12 mouse cellular contexts compared by ENCODE assay signal in the genomic region with DNA sequence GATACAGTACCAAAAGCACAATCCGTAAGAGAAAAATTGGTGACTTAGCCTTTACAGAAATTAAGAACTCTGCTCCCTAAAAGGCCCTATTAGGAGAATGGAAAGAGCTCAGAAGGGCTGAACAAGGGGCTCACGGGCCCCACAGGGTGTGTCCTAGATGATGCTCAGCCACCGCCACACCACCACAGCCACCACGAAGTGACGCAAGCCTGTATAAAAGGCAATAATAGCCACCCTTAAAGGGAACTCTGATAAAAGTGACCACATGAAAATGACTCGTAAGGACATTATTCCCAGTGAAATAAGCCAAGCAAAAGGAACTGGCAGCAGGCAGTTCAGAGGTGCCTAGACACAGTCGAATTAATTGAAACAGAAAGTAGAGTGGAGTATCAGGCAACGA.
"Had no signal": no experiment of that assay in that cellular context is flagged by ENCODE, and none has a peak within 500 bp of the region (broad histone marks: within the 10 kb centered on the region; RNA-seq: fewer than 3 reads in every experiment).

No protein-coding gene starts in this region.

- H3K36me3 ChIP-seq: kidney, embryonic 15.5 days; limb, embryonic 15.5 days; liver, embryonic 12.5 days; midbrain, embryonic 13.5 days; stomach, embryonic 15.5 days had no signal

- H3K27ac ChIP-seq: kidney, embryonic 15.5 days; limb, embryonic 15.5 days; liver, embryonic 12.5 days; macrophage; midbrain, embryonic 13.5 days; stomach, embryonic 15.5 days had no signal

- DNase-seq: kidney, postnatal 14 days; lung, embryonic 14.5 days; lung, postnatal 10 days; retina, postnatal 1 day; thymus, adult 2 months; thymus, postnatal 25 days had no signal

- ATAC-seq: liver, embryonic 12.5 days; midbrain, embryonic 13.5 days had no signal

- H3K9ac ChIP-seq: kidney, embryonic 15.5 days; limb, embryonic 15.5 days; liver, embryonic 12.5 days; lung, embryonic 14.5 days; midbrain, embryonic 13.5 days; stomach, embryonic 15.5 days had no signal

- H3K9me3 ChIP-seq: kidney, embryonic 15.5 days; limb, embryonic 15.5 days; liver, embryonic 12.5 days; midbrain, embryonic 13.5 days; stomach, embryonic 15.5 days had no signal

- H3K27me3 ChIP-seq: stomach, embryonic 15.5 days had no signal

- H3K4me2 ChIP-seq: kidney, embryonic 15.5 days; limb, embryonic 15.5 days; liver, embryonic 12.5 days; lung, embryonic 14.5 days; midbrain, embryonic 13.5 days; stomach, embryonic 15.5 days had no signal

- H3K4me3 ChIP-seq: kidney, embryonic 15.5 days; limb, embryonic 15.5 days; liver, embryonic 12.5 days; midbrain, embryonic 13.5 days; stomach, embryonic 15.5 days had no signal
